Mouse (Mus musculus): ENCODE data around the gene Zfp607b. TPM values are rescaled to one million over a fixed set of nuclear protein-coding genes. Genes with fewer than 3 reads are reported as not detected.

Gene Zfp607b
- polyA plus RNA-seq, 1 experiment from 2014 or later = 7.8 TPM

DNA sequence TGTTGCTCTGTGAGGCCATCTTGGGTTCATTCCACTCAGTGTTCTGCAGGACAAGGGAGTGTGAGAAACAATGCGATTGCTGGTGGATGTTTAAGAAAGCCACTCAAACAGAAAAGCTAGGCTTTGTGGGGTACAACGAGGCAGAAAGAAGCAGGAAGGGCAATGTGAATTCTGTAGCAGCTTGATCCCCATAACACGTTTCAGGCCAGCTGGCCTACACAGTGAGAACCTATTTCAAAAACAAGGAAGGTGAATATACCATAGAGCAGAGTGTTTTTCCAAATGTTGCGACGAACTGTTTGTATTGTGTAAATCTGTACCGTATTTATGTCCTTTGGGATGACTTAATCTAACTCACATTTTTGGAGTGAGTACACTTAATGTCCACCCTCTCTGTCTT, 43.4 kb downstream of the Zfp607b start:
- no peak for DNase-seq (ENCODE audit: low spot score)

DNA sequence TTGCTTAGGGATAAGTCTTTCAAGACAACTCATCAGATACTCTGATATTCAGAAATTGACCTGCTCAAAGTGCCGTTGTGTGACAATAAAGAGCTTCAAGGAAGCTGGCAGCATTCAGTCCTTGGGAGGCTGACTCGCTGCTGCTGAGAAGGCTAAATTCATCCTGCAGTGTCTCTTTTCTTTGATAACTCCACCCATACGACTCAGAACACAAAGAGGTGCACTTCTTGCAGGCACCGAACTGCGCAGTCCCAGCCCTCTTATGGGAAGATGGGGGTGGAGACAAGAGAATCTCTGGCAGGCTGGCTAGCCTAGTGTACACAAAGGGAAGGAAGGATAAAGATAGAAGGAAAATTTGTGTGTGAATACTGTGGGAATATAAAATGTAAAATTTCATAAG, 46.3 kb downstream of the Zfp607b start:
- DNase-seq (ENCODE audit: low spot score) (peak; percentile 53), ATAC-seq (replicated peaks; ENCODE audit: low FRiP score) (no peak)
- Histone ChIP-seq H3K4me3 (ENCODE audit: low read depth, low read length) (peak overlapping the region; percentile 1), H3K9ac (ENCODE audit: low read length) (peak overlapping the region; percentile 37; the same call in 1 of the 2 replicates), H3K36me3 (ENCODE audit: control insufficient read depth, insufficient read depth, low read length) (peaks cover 15% of the 10 kb centered on the region), H3K27me3 (ENCODE audit: control insufficient read depth, insufficient read depth, low read length) (no peaks in the 10 kb centered on the region), H3K9me3 (ENCODE audit: control insufficient read depth, low read length) (no peaks in the 10 kb centered on the region), H3K27ac (ENCODE audit: low read depth, low read length) (peak overlapping the region; percentile 47; the same call in 1 of the 2 replicates), H3K4me1 (replicated peaks; ENCODE audit: control insufficient read depth, insufficient read depth, low read length) (peaks cover 16% of the 10 kb centered on the region), H3K4me2 (ENCODE audit: low read depth, low read length, severe bottlenecking) (peak overlapping the region; percentile 38)
- WGBS = 20% methylated on average over 5 of the region's 5 CpGs

More for the DNA sequence above, 43.4 kb downstream of the Zfp607b start:
- Histone ChIP-seq H3K27me3 (ENCODE audit: control insufficient read depth, insufficient read depth, low read length) (no peaks in the 10 kb centered on the region), H3K9ac (ENCODE audit: low read length) (peak overlapping the region; percentile 94), H3K4me1 (replicated peaks; ENCODE audit: control insufficient read depth, insufficient read depth, low read length) (peaks cover 16% of the 10 kb centered on the region), H3K27ac (ENCODE audit: low read depth, low read length) (peak overlapping the region; percentile 98), H3K4me2 (ENCODE audit: low read depth, low read length, severe bottlenecking) (peak overlapping the region; percentile 58), H3K9me3 (ENCODE audit: control insufficient read depth, low read length) (no peaks in the 10 kb centered on the region), H3K4me3 (ENCODE audit: low read depth, low read length) (peak overlapping the region; percentile 68), H3K36me3 (ENCODE audit: control insufficient read depth, insufficient read depth, low read length) (no peaks in the 10 kb centered on the region; the same call in 1 of the 2 replicates)
- no peak for ATAC-seq (replicated peaks; ENCODE audit: low FRiP score)
- 63% methylated on average over 6 of the region's 6 CpGs for WGBS

Other genes starting within 250 kb of the Zfp607b start
- 0.19 and 0.28 TPM in 2 replicates for gene Sptbn4, start 241.7 kb upstream of the Zfp607b start, polyA plus RNA-seq (2014; fragmentation: Nextera tagmentation; extraction: Ambion mirVana)
- 34.4 and 38.0 TPM in 2 replicates for gene Blvrb, start 241.4 kb upstream of the Zfp607b start, polyA plus RNA-seq (2014; fragmentation: Nextera tagmentation; extraction: Ambion mirVana)
- 23.0 and 23.4 TPM in 2 replicates for gene Sertad3, start 215.6 kb upstream of the Zfp607b start, polyA plus RNA-seq (2014; fragmentation: Nextera tagmentation; extraction: Ambion mirVana)
- 16.3 and 18.2 TPM in 2 replicates for gene Sertad1, start 202.4 kb upstream of the Zfp607b start, polyA plus RNA-seq (2014; fragmentation: Nextera tagmentation; extraction: Ambion mirVana)
- gene Prx, start 190.0 kb upstream of the Zfp607b start, polyA plus RNA-seq (2014; fragmentation: Nextera tagmentation; extraction: Ambion mirVana) = 1.2 and 1.3 TPM in 2 replicates
- 0.52 and 0.93 TPM in 2 replicates for gene Hipk4, start 166.1 kb upstream of the Zfp607b start, polyA plus RNA-seq (2014; fragmentation: Nextera tagmentation; extraction: Ambion mirVana)
- gene Pld3, start 136.1 kb upstream of the Zfp607b start, polyA plus RNA-seq (2014; fragmentation: Nextera tagmentation; extraction: Ambion mirVana) = 52.1 and 56.4 TPM in 2 replicates
- 34.0 and 34.1 TPM in 2 replicates for gene 2310022A10Rik, start 136.1 kb upstream of the Zfp607b start, polyA plus RNA-seq (2014; fragmentation: Nextera tagmentation; extraction: Ambion mirVana)
- gene Akt2, start 97.8 kb upstream of the Zfp607b start, polyA plus RNA-seq (2014; fragmentation: Nextera tagmentation; extraction: Ambion mirVana) = 72.3 and 75.2 TPM in 2 replicates
- 12.6 and 13.9 TPM in 2 replicates for gene Ttc9b, start 35.4 kb upstream of the Zfp607b start, polyA plus RNA-seq (2014; fragmentation: Nextera tagmentation; extraction: Ambion mirVana)
- 10.3 and 12.5 TPM in 2 replicates for gene Map3k10, start 14.7 kb upstream of the Zfp607b start, polyA plus RNA-seq (2014; fragmentation: Nextera tagmentation; extraction: Ambion mirVana)
- gene Zfp60, start 42.0 kb downstream of the Zfp607b start, polyA plus RNA-seq (2014; fragmentation: Nextera tagmentation; extraction: Ambion mirVana) = 93.9 and 94.3 TPM in 2 replicates
- gene Zfp626, start 117.9 kb downstream of the Zfp607b start, polyA plus RNA-seq (2014; fragmentation: Nextera tagmentation; extraction: Ambion mirVana) = 3.1 and 3.3 TPM in 2 replicates
- 12.8 and 13.9 TPM in 2 replicates for gene Zfp59, start 149.3 kb downstream of the Zfp607b start, polyA plus RNA-seq (2014; fragmentation: Nextera tagmentation; extraction: Ambion mirVana)
- gene Zfp607a, start 168.2 kb downstream of the Zfp607b start, polyA plus RNA-seq (2014; fragmentation: Nextera tagmentation; extraction: Ambion mirVana) = 4.4 and 4.7 TPM in 2 replicates
- gene Zfp974, start 240.1 kb downstream of the Zfp607b start, polyA plus RNA-seq (2014; fragmentation: Nextera tagmentation; extraction: Ambion mirVana) = 12.5 and 17.3 TPM in 2 replicates

All from forebrain, embryonic 11.5 days (tissue).